In genomic region chr7:28269355-28269754, GRCm38 (mm10) we compare ENCODE assay signal across 11 mouse cellular contexts. TPM values are rescaled to one million over a fixed set of nuclear protein-coding genes. Genes with fewer than 3 reads are reported as not detected.
DNase-seq lines count a peak whose midpoint lies in the region; ATAC-seq and TF ChIP-seq lines count a peak whose summit lies in the region.
"Had no signal": no experiment of that assay in that cellular context is flagged by ENCODE, and none has a peak within 500 bp of the region (broad histone marks: within the 10 kb centered on the region; RNA-seq: fewer than 3 reads in every experiment).

No protein-coding gene starts in this region.

- TF ChIP-seq CTCF in kidney, postnatal 0 days (IDR thresholded peaks at IDR 0.05; ENCODE audit: low read depth), result peak; percentile 49

- H3K36me3 ChIP-seq in kidney, postnatal 0 days (ENCODE audit: insufficient read depth, low read length), result 0 out of 2 replicates have a peak, but pooled peaks cover 6% of the 10 kb centered on the region
- peaks cover 9% of the 10 kb centered on the region; the same call in 1 of the 2 replicates for H3K36me3 ChIP-seq in forebrain, embryonic 16.5 days (ENCODE audit: control insufficient read depth, insufficient read depth)
- H3K36me3 ChIP-seq in midbrain, embryonic 16.5 days (ENCODE audit: control insufficient read depth, insufficient read depth, low read length), result no peaks in the 10 kb centered on the region; the same call in 1 of the 2 replicates

- no peak overlapping the region for H3K4me2 ChIP-seq in kidney, postnatal 0 days (ENCODE audit: low read length)
- H3K4me2 ChIP-seq in forebrain, embryonic 16.5 days (ENCODE audit: low read length), result peak overlapping the region; percentile 19; the same call in 1 of the 2 replicates
- peak overlapping the region; percentile 78; the same call in 1 of the 2 replicates for H3K4me2 ChIP-seq in midbrain, embryonic 16.5 days (ENCODE audit: low read length)

- no peak overlapping the region for H3K27ac ChIP-seq in kidney, postnatal 0 days
- no peak overlapping the region for H3K27ac ChIP-seq in forebrain, embryonic 16.5 days (ENCODE audit: low read length)
- H3K27ac ChIP-seq in midbrain, embryonic 16.5 days (ENCODE audit: low read length), result no peak overlapping the region

- WGBS in kidney, postnatal 0 days, result 93% methylated on average over 12 of the region's 12 CpGs
- 95% methylated on average over 12 of the region's 12 CpGs for WGBS in forebrain, embryonic 16.5 days
- WGBS in midbrain, embryonic 16.5 days, result 92% methylated on average over 12 of the region's 12 CpGs

- ATAC-seq in kidney, postnatal 0 days (replicated peaks; ENCODE audit: low FRiP score, low read depth), result no peak
- ATAC-seq in forebrain, embryonic 16.5 days, result no peak
- ATAC-seq in midbrain, embryonic 16.5 days, result no peak

- H3K4me3 ChIP-seq in kidney, postnatal 0 days (replicated peaks; ENCODE audit: low read depth, low read length), result no peak overlapping the region
- H3K4me3 ChIP-seq in forebrain, embryonic 16.5 days (replicated peaks; ENCODE audit: low read length), result no peak overlapping the region
- H3K4me3 ChIP-seq in midbrain, embryonic 16.5 days (ENCODE audit: low read depth, low read length), result no peak overlapping the region

- H3K9me3 ChIP-seq in kidney, postnatal 0 days (replicated peaks; ENCODE audit: low read length), result no peaks in the 10 kb centered on the region
- no peaks in the 10 kb centered on the region; the same call in 1 of the 2 replicates for H3K9me3 ChIP-seq in forebrain, embryonic 16.5 days (ENCODE audit: control insufficient read depth, low read length)
- H3K9me3 ChIP-seq in midbrain, embryonic 16.5 days (replicated peaks; ENCODE audit: control insufficient read depth, low read length, poor library complexity, severe bottlenecking), result no peaks in the 10 kb centered on the region

- no peak for DNase-seq in kidney, postnatal 0 days (ENCODE audit: low spot score)
- DNase-seq in kidney, postnatal 10 days, result no peak
- peak; percentile 23 for DNase-seq in MN1 (ENCODE audit: low spot score)
- DNase-seq in layer of hippocampus, postnatal 36 days, result no peak
- no peak for DNase-seq in frontal cortex, postnatal 25 days (ENCODE audit: low spot score in 2 of 2)
- DNase-seq in cerebellum, postnatal 4 days (ENCODE audit: low spot score in 2 of 2), result no peak
- DNase-seq: heart, postnatal 36 days had no signal

- H3K4me1 ChIP-seq in kidney, postnatal 0 days (replicated peaks; ENCODE audit: insufficient read depth, low read length), result no peaks in the 10 kb centered on the region
- H3K4me1 ChIP-seq in forebrain, embryonic 16.5 days (replicated peaks; ENCODE audit: control insufficient read depth, insufficient read depth, low read length), result peaks cover 11% of the 10 kb centered on the region
- H3K4me1 ChIP-seq in midbrain, embryonic 16.5 days (ENCODE audit: control insufficient read depth, insufficient read depth, low read length), result peaks cover 13% of the 10 kb centered on the region

- no peaks in the 10 kb centered on the region for H3K27me3 ChIP-seq in kidney, postnatal 0 days (ENCODE audit: insufficient read depth, low read length)
- H3K27me3 ChIP-seq in forebrain, embryonic 16.5 days (replicated peaks; ENCODE audit: control insufficient read depth, insufficient read depth, low read length), result no peaks in the 10 kb centered on the region
- H3K27me3 ChIP-seq in midbrain, embryonic 16.5 days (ENCODE audit: control insufficient read depth, insufficient read depth, low read depth, low read length), result no peaks in the 10 kb centered on the region

- H3K9ac ChIP-seq in kidney, postnatal 0 days (ENCODE audit: low read depth, low read length), result no peak overlapping the region
- no peak overlapping the region for H3K9ac ChIP-seq in forebrain, embryonic 16.5 days (replicated peaks; ENCODE audit: low read depth, low read length)
- no peak overlapping the region for H3K9ac ChIP-seq in midbrain, embryonic 16.5 days (ENCODE audit: low read depth, low read length)

RNA-seq across cellular contexts. Expression of gene Eid2, which starts 1.7 kb away (rescaled TPM):
- 4.5 and 10.9 TPM in 2 replicates for polyA plus RNA-seq in kidney, postnatal 0 days (2015; fragmentation: Nextera tagmentation; extraction: Ambion mirVana)
- polyA plus RNA-seq in forebrain, embryonic 16.5 days (2015; fragmentation: Nextera tagmentation; extraction: Ambion mirVana), result 3.8 and 4.1 TPM in 2 replicates
- polyA plus RNA-seq in midbrain, embryonic 16.5 days (2015; fragmentation: Nextera tagmentation; extraction: Ambion mirVana), result 3.5 and 4.3 TPM in 2 replicates
- 10 to 100 TPM; 52.9 to 60.9 TPM for total RNA-seq in layer of hippocampus, postnatal 36 days (2021)

RNA-seq across cellular contexts. Expression of gene Eid2b, which starts 8.2 kb away (rescaled TPM):
- 13.8 and 15.6 TPM in 2 replicates for polyA plus RNA-seq in kidney, postnatal 0 days (2015; fragmentation: Nextera tagmentation; extraction: Ambion mirVana)
- 41.8 and 45.1 TPM in 2 replicates for polyA plus RNA-seq in forebrain, embryonic 16.5 days (2015; fragmentation: Nextera tagmentation; extraction: Ambion mirVana)
- polyA plus RNA-seq in midbrain, embryonic 16.5 days (2015; fragmentation: Nextera tagmentation; extraction: Ambion mirVana), result 44.2 and 44.8 TPM in 2 replicates
- total RNA-seq in layer of hippocampus, postnatal 36 days (2021), result 10 to 100 TPM; 36.5 to 36.8 TPM

RNA-seq across cellular contexts. Expression of gene Selenov, which starts 21.6 kb away (rescaled TPM):
- 0.14 and 0.26 TPM in 2 replicates for polyA plus RNA-seq in kidney, postnatal 0 days (2015; fragmentation: Nextera tagmentation; extraction: Ambion mirVana)
- polyA plus RNA-seq in forebrain, embryonic 16.5 days (2015; fragmentation: Nextera tagmentation; extraction: Ambion mirVana), result 0.16 TPM in 1 of 2 replicates, not detected in the other
- 1.2 TPM in 2 replicates for polyA plus RNA-seq in midbrain, embryonic 16.5 days (2015; fragmentation: Nextera tagmentation; extraction: Ambion mirVana)
- 1 to 10 TPM in 1 of 2 experiments, under 1 TPM in 1; 0.27 to 1.8 TPM for total RNA-seq in layer of hippocampus, postnatal 36 days (2021)
- total RNA-seq: heart, postnatal 36 days had no signal
- polyA plus RNA-seq: limb, embryonic 11.5 days; myocyte had no signal

RNA-seq across cellular contexts. Expression of gene Dll3, which starts 32.7 kb away (rescaled TPM):
- 0.43 and 0.45 TPM in 2 replicates for polyA plus RNA-seq in kidney, postnatal 0 days (2015; fragmentation: Nextera tagmentation; extraction: Ambion mirVana)
- 9.9 and 10.5 TPM in 2 replicates for polyA plus RNA-seq in forebrain, embryonic 16.5 days (2015; fragmentation: Nextera tagmentation; extraction: Ambion mirVana)
- polyA plus RNA-seq in midbrain, embryonic 16.5 days (2015; fragmentation: Nextera tagmentation; extraction: Ambion mirVana), result 16.3 and 16.5 TPM in 2 replicates
- total RNA-seq in layer of hippocampus, postnatal 36 days (2021), result 1 to 10 TPM; 2.1 to 2.8 TPM
- total RNA-seq: heart, postnatal 36 days had no signal

RNA-seq across cellular contexts. Expression of gene Timm50, which starts 42.5 kb away (rescaled TPM):
- 117 and 122 TPM in 2 replicates for polyA plus RNA-seq in kidney, postnatal 0 days (2015; fragmentation: Nextera tagmentation; extraction: Ambion mirVana)
- polyA plus RNA-seq in forebrain, embryonic 16.5 days (2015; fragmentation: Nextera tagmentation; extraction: Ambion mirVana), result 144 and 146 TPM in 2 replicates
- 119 and 123 TPM in 2 replicates for polyA plus RNA-seq in midbrain, embryonic 16.5 days (2015; fragmentation: Nextera tagmentation; extraction: Ambion mirVana)
- 10 to 100 TPM; 41.1 to 42.1 TPM for total RNA-seq in layer of hippocampus, postnatal 36 days (2021)
